Mouse (Mus musculus): ENCODE measurements at regions not wholly inside any gene's neighbourhood (a gene's known extent, or its start where the extent isn't known, plus 50 kb on each side); places are given as distances from the start of the nearest gene placed in this dataset.
A peak's percentile ranks its signal among the peaks of the same experiment; 100 is the strongest.

GRCm38 (mm10) chr2:9589200-9589599, 291.9 kb upstream of the 4930412O13Rik start:
- DNase-seq (ENCODE audit: low read depth, low spot score): no peak

GRCm38 (mm10) chr2:9592531-9592930, 288.5 kb upstream of the 4930412O13Rik start:
- no peak for DNase-seq (ENCODE audit: low read depth, low spot score)

- DNase-seq (ENCODE audit: low read depth, low spot score): peak; percentile 7
Observed at GRCm38 (mm10) chr2:9593931-9594330, 287.1 kb upstream of the 4930412O13Rik start.

DNA sequence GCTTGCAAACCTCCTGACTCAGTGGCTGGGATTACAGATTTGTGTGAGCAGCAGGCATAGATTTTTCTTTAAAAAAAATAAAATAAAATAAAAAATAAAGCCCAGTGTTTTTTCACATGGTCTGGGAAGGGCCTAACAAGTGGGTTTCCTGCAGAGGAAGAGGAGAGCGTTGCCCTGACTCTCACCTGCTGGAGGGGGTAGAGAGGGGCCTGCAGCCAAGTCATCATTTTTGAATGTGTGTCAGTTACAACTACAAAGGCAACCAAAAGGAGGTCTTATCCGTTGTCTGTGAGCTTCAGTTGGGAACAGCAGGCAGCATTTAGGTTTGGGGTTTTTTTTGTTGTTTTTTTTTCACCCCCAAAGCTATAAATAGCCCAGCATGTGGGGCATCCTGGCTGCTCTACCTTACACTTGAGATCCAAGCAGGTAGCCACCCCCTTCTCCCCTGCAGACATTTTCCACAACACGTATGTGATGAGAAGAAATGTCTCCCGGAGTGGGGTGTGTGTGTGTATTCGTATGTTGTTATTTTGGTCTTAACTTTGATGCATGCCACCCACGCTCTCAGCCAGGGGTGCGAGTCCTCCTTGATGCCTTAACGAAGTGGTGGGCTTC, 285.7 kb upstream of the 4930412O13Rik start:
- no peak for DNase-seq (ENCODE audit: low read depth, low spot score)

DNA sequence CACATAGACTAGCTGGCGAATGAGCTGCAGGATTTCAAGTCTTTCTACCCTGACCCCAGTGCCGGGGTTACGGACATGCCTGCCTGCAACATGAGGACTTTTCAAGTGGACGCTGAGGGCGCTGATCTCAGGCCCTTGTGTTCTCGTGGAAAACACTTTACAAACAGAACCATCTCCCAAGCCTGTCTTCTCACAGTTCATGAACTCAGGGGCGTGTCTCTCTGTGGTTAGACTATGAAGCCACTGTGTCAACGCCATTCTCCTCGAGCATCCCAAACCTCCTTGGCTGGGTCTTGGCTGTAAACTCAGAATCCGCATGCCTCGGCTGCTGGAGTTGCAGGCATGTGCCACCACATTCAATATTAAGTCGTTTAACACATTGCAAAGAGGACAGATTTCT, 284.9 kb upstream of the 4930412O13Rik start:
- DNase-seq (ENCODE audit: low read depth, low spot score): no peak

DNA sequence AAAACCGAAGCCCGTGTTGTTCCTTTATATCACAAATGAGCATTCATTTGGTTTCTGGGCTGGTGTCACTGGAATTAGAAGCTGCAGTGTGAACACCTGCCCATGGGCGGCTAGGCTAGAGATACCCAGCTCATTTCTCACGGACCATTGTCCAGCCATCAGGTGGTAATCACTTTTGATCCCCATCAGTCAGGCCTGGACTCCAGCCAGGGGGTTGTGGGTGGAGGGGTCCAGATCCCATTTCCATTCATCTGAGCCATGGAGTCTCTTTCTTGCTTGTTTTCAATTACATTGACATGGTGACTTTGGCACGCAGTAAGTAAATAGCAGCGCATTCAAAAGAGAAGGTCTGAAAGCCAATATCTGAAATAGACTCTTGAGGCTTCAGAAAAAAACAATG, 276.1 kb upstream of the 4930412O13Rik start:
- DNase-seq (ENCODE audit: low read depth, low spot score): no peak

GRCm38 (mm10) chr2:9607547-9607946, 273.5 kb upstream of the 4930412O13Rik start:
- DNase-seq (ENCODE audit: low read depth, low spot score): no peak

DNA sequence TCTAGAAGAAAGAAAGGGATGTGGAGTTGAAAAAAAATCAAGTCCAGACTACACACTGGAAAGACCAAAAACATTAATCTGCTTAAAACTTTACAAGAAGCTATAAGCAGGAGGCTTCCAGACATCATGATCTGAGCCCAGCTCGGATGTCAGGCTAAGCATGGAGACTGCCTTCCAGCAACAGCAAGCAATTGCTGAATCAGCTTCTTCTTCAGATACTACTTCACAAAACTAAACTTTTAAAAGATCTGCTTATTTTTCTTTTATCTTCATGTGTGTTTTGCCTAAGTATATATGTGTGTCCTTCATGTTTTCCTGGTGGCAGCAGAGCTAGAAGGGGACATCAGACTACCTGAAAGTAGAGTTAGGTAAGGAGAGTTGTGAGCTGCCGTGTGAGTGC, 266.6 kb upstream of the 4930412O13Rik start:
- no peak for DNase-seq (ENCODE audit: low read depth, low spot score)

DNA sequence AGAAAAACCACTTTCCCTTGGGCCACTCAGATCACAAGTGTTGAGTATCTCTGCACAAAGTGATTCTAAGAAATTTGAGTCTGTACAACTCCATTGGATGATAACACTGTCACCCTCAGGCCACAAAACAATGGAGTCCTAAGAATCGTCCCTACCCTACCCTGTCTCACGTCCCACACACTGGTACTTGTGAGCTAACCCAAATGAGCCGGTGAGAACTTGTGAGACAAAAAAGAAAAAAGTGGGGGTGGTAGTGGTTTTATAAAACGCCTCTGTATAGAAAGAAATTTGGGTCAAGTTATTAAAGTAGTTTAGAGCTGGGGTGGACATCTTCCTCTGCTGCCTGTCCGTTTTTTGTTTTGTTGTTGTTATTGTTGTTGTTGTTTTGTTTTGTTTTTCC, 264.8 kb upstream of the 4930412O13Rik start:
- DNase-seq (ENCODE audit: low read depth, low spot score): no peak

- peak; percentile 68 for DNase-seq (ENCODE audit: low read depth, low spot score)
Observed at GRCm38 (mm10) chr2:9620303-9621244, 260.5 kb upstream of the 4930412O13Rik start.

DNA sequence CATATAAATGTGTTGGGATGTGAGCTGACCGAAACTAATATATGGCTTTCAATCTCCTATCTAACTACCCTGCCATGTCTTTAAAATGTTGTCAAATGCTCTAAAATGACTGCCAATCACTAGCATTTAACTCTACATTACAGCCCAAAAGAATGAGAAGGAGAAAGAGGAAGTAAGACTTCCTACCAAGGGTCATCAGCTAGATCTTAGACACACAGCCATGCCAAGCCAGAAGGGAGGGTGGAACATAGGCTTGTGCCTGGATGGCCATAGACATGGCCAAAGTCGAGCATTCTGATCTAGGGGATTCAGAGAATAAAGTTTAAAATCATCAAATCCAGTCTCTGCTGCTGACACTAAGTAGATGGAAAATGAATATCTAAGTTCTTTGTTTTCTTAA, 257.4 kb upstream of the 4930412O13Rik start:
- no peak for DNase-seq (ENCODE audit: low read depth, low spot score)

- DNase-seq (ENCODE audit: low read depth, low spot score): no peak
Observed at GRCm38 (mm10) chr2:9628026-9628425, 253.0 kb upstream of the 4930412O13Rik start.

DNA sequence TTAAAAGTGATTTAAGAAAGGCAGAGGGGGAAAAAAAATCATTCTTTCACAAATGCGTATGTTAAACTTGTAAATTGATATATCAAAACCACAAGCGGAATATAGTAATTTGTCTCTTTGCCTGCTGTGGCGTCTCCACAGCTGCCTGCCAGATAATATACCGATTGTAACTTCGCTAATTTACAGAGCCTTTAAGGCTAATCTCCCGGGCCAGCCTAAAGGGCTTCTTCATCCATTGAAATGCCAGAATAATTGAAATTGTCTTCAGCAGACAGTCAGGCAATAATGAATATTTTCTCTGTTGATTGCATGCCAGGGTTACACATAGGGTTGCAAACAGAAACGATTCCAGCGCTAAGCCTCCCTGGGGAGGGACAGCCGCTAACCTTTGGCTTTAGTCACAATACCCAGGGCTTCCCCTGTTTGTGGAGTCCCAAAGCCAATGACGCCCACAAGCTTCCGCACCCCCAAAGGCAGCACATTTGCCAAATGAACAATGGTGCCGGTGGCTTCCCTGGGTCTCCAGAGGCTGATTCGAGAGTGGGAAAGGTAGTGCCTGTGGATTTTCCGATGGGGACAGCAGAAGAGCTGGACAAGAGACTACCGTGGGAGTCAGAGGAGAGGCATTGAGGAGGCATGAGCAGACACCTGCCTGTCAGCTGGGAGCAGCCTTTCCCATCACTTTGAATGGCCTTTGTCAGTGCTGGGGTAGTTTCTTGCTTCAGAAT, 248.2 kb upstream of the 4930412O13Rik start:
- DNase-seq (ENCODE audit: low read depth, low spot score): peak; percentile 13

- DNase-seq (ENCODE audit: low read depth, low spot score): no peak
Observed at GRCm38 (mm10) chr2:9639262-9639661, 241.8 kb upstream of the 4930412O13Rik start.

DNA sequence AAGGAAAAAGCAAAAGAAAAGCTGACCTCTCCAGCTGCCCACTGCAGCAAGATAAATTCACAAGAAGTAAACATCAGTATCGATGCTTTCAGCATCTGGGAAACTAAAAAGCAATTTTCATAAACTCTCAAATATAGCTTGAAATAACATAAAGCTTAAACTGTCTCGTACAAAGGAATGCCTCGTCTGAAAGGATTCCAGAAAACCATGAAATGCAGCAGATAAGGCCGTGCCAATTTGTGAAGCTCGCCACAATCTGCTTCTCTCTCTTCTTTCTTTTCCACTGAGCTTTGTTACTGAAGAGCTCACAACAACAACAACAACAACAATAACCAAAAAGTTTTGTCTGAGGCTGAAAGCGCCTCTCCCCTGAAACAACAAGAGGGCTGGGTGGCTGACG, 239.4 kb upstream of the 4930412O13Rik start:
- no peak for DNase-seq (ENCODE audit: low read depth, low spot score)

- no peak for DNase-seq (ENCODE audit: low read depth, low spot score)
Observed at GRCm38 (mm10) chr2:9642411-9642810, 238.6 kb upstream of the 4930412O13Rik start.

DNA sequence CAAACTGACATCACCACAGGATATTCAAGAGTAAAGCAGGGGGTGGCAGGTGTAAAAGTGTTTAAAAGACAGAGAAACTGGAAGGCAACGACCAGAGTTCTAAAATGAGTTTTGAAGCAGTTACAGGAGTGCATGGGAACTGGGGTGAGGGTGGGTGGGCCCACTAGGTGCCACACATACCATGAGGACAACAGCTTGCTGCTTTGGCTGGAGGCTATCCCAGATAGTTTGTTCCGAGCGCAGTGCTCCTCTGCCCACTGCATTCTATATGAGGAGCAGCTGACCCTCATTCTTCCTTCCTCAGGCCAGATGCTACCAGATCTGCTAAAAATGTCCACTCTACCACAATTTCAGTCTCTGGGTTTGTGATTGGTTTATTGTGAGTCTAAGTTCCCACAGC, 234.6 kb upstream of the 4930412O13Rik start:
- DNase-seq (ENCODE audit: low read depth, low spot score): no peak

DNA sequence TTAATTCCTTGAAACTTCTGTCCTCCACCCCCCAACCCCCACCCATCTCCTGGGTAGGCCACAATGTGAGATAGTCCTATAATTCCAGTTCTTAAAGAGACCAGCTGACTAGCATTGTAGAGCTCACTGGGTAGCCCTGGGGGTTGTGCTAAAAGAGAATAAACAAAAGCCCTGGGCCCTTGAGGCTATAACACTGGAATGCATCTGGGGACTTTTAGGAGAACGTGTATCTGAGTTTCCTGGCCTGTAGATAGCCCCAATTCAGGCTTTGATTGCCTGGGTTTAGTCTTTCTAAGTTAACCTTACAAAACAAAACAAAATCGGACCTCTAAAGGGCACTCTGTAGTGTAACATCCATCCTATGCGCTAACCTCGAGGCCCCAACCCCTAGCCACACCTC, 234.1 kb upstream of the 4930412O13Rik start:
- no peak for DNase-seq (ENCODE audit: low read depth, low spot score)

DNA sequence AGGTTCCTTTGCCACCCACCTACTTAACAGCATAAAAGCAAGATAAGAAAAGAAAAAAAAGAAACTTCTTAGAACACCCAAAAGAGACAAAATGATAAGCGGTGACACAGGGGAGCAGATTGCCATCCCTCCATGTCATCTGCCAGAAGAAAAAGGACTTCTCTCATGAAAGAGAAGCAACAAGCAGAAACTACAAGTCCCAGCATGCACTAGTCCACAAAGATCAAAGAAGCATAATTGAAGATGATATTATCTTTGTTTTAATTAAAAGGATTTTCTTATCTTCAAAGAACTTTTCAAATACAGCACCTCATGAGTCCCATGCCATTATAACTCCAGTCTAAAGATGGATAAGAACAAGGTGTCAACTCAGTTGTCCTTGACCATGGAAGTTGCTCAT, 231.0 kb upstream of the 4930412O13Rik start:
- no peak for DNase-seq (ENCODE audit: low read depth, low spot score)

DNA sequence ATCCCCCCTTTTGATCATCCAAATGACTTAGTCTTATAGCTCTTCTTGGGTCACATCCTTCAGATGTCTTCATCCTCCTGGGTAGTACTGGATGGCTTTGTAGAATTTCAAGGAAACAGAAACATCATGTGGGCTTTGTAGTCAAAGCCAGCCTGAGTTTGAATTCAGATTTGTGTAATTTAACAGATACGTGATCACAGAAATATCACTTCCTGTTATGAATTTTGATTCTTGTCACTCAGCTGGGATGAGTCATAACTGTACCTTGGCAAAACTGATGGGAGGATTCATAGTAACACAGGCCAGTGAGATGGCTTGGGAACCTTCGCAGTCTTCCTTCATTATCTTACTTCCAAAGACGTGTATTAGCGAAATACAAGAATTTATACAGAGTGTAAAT, 222.2 kb upstream of the 4930412O13Rik start:
- no peak for DNase-seq (ENCODE audit: low read depth, low spot score)

- DNase-seq (ENCODE audit: low read depth, low spot score): no peak
Observed at GRCm38 (mm10) chr2:9669621-9670020, 211.4 kb upstream of the 4930412O13Rik start.

DNA sequence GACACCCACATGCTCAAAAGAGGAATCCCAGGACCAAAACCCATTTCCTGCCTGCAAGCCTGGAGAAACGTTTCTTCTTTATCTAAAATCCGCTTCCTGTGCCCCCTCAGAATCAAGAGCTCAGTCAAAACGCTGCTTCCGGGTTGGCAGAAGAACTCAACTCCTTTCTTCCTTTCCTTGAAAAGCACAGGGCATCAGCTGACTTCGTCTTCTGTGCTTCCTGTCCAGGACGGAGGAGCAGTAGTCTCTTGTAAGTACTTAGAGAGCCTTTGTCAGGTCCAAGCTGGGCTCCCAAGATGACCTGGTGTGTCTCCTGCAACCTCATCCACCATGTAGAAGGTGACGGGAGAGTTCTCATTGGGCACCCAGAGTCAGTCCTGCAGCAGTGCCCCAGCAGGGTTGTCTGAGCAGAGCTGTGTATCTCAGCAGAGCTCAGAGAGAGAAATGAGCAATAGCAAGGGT, 199.3 kb upstream of the 4930412O13Rik start:
- no peak for DNase-seq (ENCODE audit: low read depth, low spot score)
